9 mouse cellular contexts compared by ENCODE assay signal in genomic region chr9:75315238-75315637, GRCm38 (mm10). TPM values are rescaled to one million over a fixed set of nuclear protein-coding genes. Genes with fewer than 3 reads are reported as not detected.
A peak's percentile ranks its signal among the peaks of the same experiment; 100 is the strongest.
DNase-seq lines count a peak whose midpoint lies in the region; ATAC-seq and TF ChIP-seq lines count a peak whose summit lies in the region.
"Had no signal": no experiment of that assay in that cellular context is flagged by ENCODE, and none has a peak within 500 bp of the region (broad histone marks: within the 10 kb centered on the region; RNA-seq: fewer than 3 reads in every experiment).

No protein-coding gene starts in this region.

- TF ChIP-seq CTCF in olfactory bulb, adult 2 months (IDR thresholded peaks at IDR 0.05; ENCODE audit: insufficient read depth, low read depth, low read length), result no peak

- no peak for DNase-seq in liver, embryonic 11.5 days (ENCODE audit: low spot score)
- no peak for DNase-seq in liver
- DNase-seq in limb, embryonic 10.5 days (ENCODE audit: low spot score), result no peak
- DNase-seq in gastrocnemius, postnatal 36 days, result no peak
- DNase-seq: cerebellum, postnatal 10 days had no signal

- 67% methylated on average over 3 of the region's 3 CpGs for WGBS in liver, embryonic 11.5 days
- WGBS in forebrain, embryonic 13.5 days, result 72% methylated on average over 3 of the region's 3 CpGs
- WGBS in limb, embryonic 10.5 days, result 71% methylated on average over 3 of the region's 3 CpGs
- 48% methylated on average over 3 of the region's 3 CpGs for WGBS in olfactory bulb, adult 2 months

- no peaks in the 10 kb centered on the region; the same call in 1 of the 2 replicates for H3K4me1 ChIP-seq in liver, embryonic 11.5 days (replicated peaks; ENCODE audit: control insufficient read depth, insufficient read depth, low read length)
- H3K4me1 ChIP-seq in forebrain, embryonic 13.5 days, result peaks cover 18% of the 10 kb centered on the region
- H3K4me1 ChIP-seq in limb, embryonic 10.5 days, result peaks cover 29% of the 10 kb centered on the region
- peaks cover 32% of the 10 kb centered on the region for H3K4me1 ChIP-seq in olfactory bulb, adult 2 months (ENCODE audit: control insufficient read depth, insufficient read depth, low read length)

- intact Hi-C loops in gastrocnemius, postnatal 36 days (cut with DNase I), result no loop called here

- no peaks in the 10 kb centered on the region for H3K27me3 ChIP-seq in liver, embryonic 11.5 days (replicated peaks; ENCODE audit: control insufficient read depth, insufficient read depth, low read length)
- H3K27me3 ChIP-seq in forebrain, embryonic 13.5 days, result no peaks in the 10 kb centered on the region
- H3K27me3 ChIP-seq in limb, embryonic 10.5 days (ENCODE audit: low read depth, poor library complexity, severe bottlenecking), result no peaks in the 10 kb centered on the region

- TF ChIP-seq POLR2A in olfactory bulb, adult 2 months (IDR thresholded peaks at IDR 0.05; ENCODE audit: insufficient read depth, low read depth, low read length), result no peak

- no peak overlapping the region for H3K27ac ChIP-seq in liver, embryonic 11.5 days (ENCODE audit: low read depth, low read length)
- no peak overlapping the region for H3K27ac ChIP-seq in forebrain, embryonic 13.5 days
- H3K27ac ChIP-seq in limb, embryonic 10.5 days, result no peak overlapping the region
- no peak overlapping the region for H3K27ac ChIP-seq in olfactory bulb, adult 2 months (ENCODE audit: insufficient read depth, low read depth, low read length)

- ATAC-seq in liver, embryonic 11.5 days (replicated peaks; ENCODE audit: low FRiP score), result no peak
- no peak for ATAC-seq in forebrain, embryonic 13.5 days
- no peak for ATAC-seq in CD4-positive, CD25-positive, alpha-beta regulatory T cell, adult 4 months

- H3K4me3 ChIP-seq in liver, embryonic 11.5 days (ENCODE audit: low read depth, low read length), result no peak overlapping the region
- peak overlapping the region; percentile 77 for H3K4me3 ChIP-seq in forebrain, embryonic 13.5 days
- peak overlapping the region; percentile 74 for H3K4me3 ChIP-seq in limb, embryonic 10.5 days
- peak overlapping the region; percentile 32 for H3K4me3 ChIP-seq in olfactory bulb, adult 2 months (ENCODE audit: insufficient read depth, low read depth, low read length)

- peak overlapping the region; percentile 97; the same call in 1 of the 2 replicates for H3K4me2 ChIP-seq in liver, embryonic 11.5 days
- H3K4me2 ChIP-seq in forebrain, embryonic 13.5 days, result peak overlapping the region; percentile 83

- no peak overlapping the region for H3K9ac ChIP-seq in liver, embryonic 11.5 days (ENCODE audit: low read depth, low read length)
- H3K9ac ChIP-seq in forebrain, embryonic 13.5 days, result peak overlapping the region; percentile 82

- no peaks in the 10 kb centered on the region for H3K36me3 ChIP-seq in liver, embryonic 11.5 days (ENCODE audit: control insufficient read depth, insufficient read depth, low read length)
- no peaks in the 10 kb centered on the region for H3K36me3 ChIP-seq in forebrain, embryonic 13.5 days (ENCODE audit: poor library complexity, severe bottlenecking)
- H3K36me3 ChIP-seq in limb, embryonic 10.5 days, result no peaks in the 10 kb centered on the region

- H3K9me3 ChIP-seq in liver, embryonic 11.5 days (ENCODE audit: control insufficient read depth, low read length), result no peaks in the 10 kb centered on the region
- H3K9me3 ChIP-seq in forebrain, embryonic 13.5 days (replicated peaks), result no peaks in the 10 kb centered on the region
- no peaks in the 10 kb centered on the region for H3K9me3 ChIP-seq in limb, embryonic 10.5 days (replicated peaks)

RNA-seq across cellular contexts. Expression of gene Gnb5, which starts 9.2 kb away (rescaled TPM):
- 8.6 and 9.2 TPM in 2 replicates for polyA plus RNA-seq in liver, embryonic 11.5 days (2014; fragmentation: Nextera tagmentation; extraction: Ambion mirVana)
- polyA plus RNA-seq in forebrain, embryonic 13.5 days (2015; fragmentation: Nextera tagmentation; extraction: Ambion mirVana), result 36.2 and 37.9 TPM in 2 replicates
- 14.3 and 17.8 TPM in 2 replicates for polyA plus RNA-seq in limb, embryonic 10.5 days (2016; fragmentation: Nextera tagmentation; extraction: Ambion mirVana)
- not detected in 2 replicates for polyA plus RNA-seq in olfactory bulb, adult 2 months (2012; ENCODE audit: insufficient read depth, insufficient read length, low replicate concordance, missing spikeins)
- 10 to 100 TPM in 1 of 2 experiments, 1 to 10 TPM in 1; 9.0 to 11.3 TPM for polyA plus RNA-seq in CD4-positive, CD25-positive, alpha-beta regulatory T cell, adult 4 months (2017; shearing (Covaris generic))
- 10 to 100 TPM in 1 of 2 experiments, 1 to 10 TPM in 1; 8.7 to 14.8 TPM for total RNA-seq in gastrocnemius, postnatal 36 days (2021)

RNA-seq across cellular contexts. Expression of gene Bcl2l10, which starts 32.3 kb away (rescaled TPM):
- polyA plus RNA-seq in liver, embryonic 11.5 days (2014; fragmentation: Nextera tagmentation; extraction: Ambion mirVana), result not detected in 2 replicates
- not detected in 2 replicates for polyA plus RNA-seq in forebrain, embryonic 13.5 days (2015; fragmentation: Nextera tagmentation; extraction: Ambion mirVana)
- not detected in 2 replicates for polyA plus RNA-seq in limb, embryonic 10.5 days (2016; fragmentation: Nextera tagmentation; extraction: Ambion mirVana)
- not detected in 2 replicates for polyA plus RNA-seq in olfactory bulb, adult 2 months (2012; ENCODE audit: insufficient read depth, insufficient read length, low replicate concordance, missing spikeins)
- under 1 TPM in 1 of 2 experiments, not detected in 1; 0.27 TPM for polyA plus RNA-seq in CD4-positive, CD25-positive, alpha-beta regulatory T cell, adult 4 months (2017; shearing (Covaris generic))
- not detected for total RNA-seq in gastrocnemius, postnatal 36 days (2021)
- total RNA-seq: gastrocnemius, postnatal 4 days had no signal
